Mouse (Mus musculus): ENCODE measurements at regions not wholly inside any gene's neighbourhood (a gene's known extent, or its start where the extent isn't known, plus 50 kb on each side); places are given as distances from the start of the nearest gene placed in this dataset.

DNA sequence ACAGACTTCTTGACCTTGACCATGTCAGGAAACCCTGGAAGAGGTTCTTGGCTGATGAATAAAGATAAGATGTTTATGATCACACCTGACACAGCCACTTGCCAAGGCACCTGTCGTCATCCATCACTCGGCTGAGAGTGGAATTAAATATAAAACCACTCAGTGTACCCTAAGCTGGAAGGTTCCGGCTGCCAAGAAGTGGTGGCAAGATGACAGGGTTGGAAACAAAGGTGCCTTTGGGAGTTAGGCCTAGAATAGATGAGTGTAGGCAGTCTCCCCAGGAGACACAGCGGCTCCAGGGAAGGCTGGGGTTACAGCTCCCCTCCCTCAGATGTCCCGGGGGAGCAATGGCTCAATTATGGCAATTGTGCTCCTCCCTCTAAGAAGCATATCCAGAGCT, 157.0 kb downstream of the Rsl24d1 start:
- TF ChIP-seq CTCF (IDR thresholded peaks at IDR 0.05; ENCODE audit: borderline replicate concordance, control insufficient read depth, extremely low read depth, insufficient read depth, low read length, poor library complexity) (no peak), POLR2A (IDR thresholded peaks at IDR 0.05; ENCODE audit: control insufficient read depth, extremely low read depth, insufficient read depth, low read length, poor library complexity) (no peak)
